Mouse (Mus musculus): ENCODE measurements around the gene Enc1.

DNA sequence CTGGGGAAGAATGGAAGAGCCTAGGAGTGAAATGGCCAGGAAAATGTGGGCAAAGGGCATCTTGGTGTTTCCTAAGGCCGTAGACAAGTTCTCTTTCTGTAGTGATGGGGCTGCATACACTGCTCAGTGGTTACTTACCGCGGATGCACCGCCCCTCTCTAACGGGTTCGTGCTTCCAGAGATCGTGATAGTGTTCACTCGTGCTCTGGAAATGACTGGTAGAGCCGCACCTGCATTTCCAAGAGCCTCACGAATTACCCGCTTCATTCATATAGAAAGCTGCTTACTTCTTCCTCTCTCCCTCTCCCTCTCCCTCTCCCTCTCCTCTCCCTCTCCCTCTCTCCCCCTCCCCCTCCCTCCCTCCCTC lies 54.9 kb downstream of the Enc1 start:
- no peak for TF ChIP-seq ZC3H11A (IDR thresholded peaks at IDR 0.05; ENCODE audit: borderline replicate concordance, low read depth, low read length)
- no peak for TF ChIP-seq MAFK (IDR thresholded peaks at IDR 0.05; ENCODE audit: insufficient read depth, low read depth, low read length)
- TF ChIP-seq CHD2 (IDR thresholded peaks at IDR 0.05; ENCODE audit: low read depth, low read length) = no peak

Data from ES-E14 (cell line).